Mouse (Mus musculus) neural tube, embryonic 10.5 days (tissue): ENCODE measurements around the gene Zpbp2.

Experiments
- DNase-seq: peaks from one replicate; pipeline ENCODE4 v3.0.0-alpha.2; 2017; ENCODE audit warnings: low spot score; ENCODE audit errors: extremely low spot score

Gene Zpbp2

GRCm38 (mm10) chr11:98555124-98555700, 4.3 kb downstream of the Zpbp2 start:
- no peak for DNase-seq

- DNase-seq, result no peak
These were observed 10.0 kb downstream of the Zpbp2 start for GRCm38 (mm10) chr11:98560942-98561341.

- no peak for DNase-seq
These were observed 12.1 kb downstream of the Zpbp2 start for GRCm38 (mm10) chr11:98563025-98563424.

- no peak for DNase-seq
These were observed 13.1 kb downstream of the Zpbp2 start for GRCm38 (mm10) chr11:98563921-98564414.

- no peak for DNase-seq
These were observed 17.4 kb downstream of the Zpbp2 start for GRCm38 (mm10) chr11:98568326-98568725.

- no peak for DNase-seq
These were observed 18.6 kb downstream of the Zpbp2 start for GRCm38 (mm10) chr11:98569461-98569860.

- DNase-seq, result no peak
These were observed 26.9 kb downstream of the Zpbp2 start for GRCm38 (mm10) chr11:98577776-98578175.

- DNase-seq, result no peak
These were observed 29.6 kb downstream of the Zpbp2 start for GRCm38 (mm10) chr11:98580301-98581121.

- DNase-seq, result no peak
These were observed 30.6 kb downstream of the Zpbp2 start for GRCm38 (mm10) chr11:98581286-98582029.

- DNase-seq, result no peak
These were observed 31.1 kb downstream of the Zpbp2 start for GRCm38 (mm10) chr11:98582030-98582388.

- DNase-seq, result no peak
These were observed 31.8 kb downstream of the Zpbp2 start for GRCm38 (mm10) chr11:98582551-98583264.

GRCm38 (mm10) chr11:98583265-98583552, 32.3 kb downstream of the Zpbp2 start:
- no peak for DNase-seq

- DNase-seq, result no peak
These were observed 32.7 kb downstream of the Zpbp2 start for GRCm38 (mm10) chr11:98583571-98583970.

- no peak for DNase-seq
These were observed 33.2 kb downstream of the Zpbp2 start for GRCm38 (mm10) chr11:98584146-98584545.

GRCm38 (mm10) chr11:98584629-98585177, 33.8 kb downstream of the Zpbp2 start:
- DNase-seq, result no peak

- no peak for DNase-seq
These were observed 35.4 kb downstream of the Zpbp2 start for GRCm38 (mm10) chr11:98586087-98586891.

- DNase-seq, result peak; percentile 99
These were observed 36.1 kb downstream of the Zpbp2 start, which contains the start of gene Ormdl3 for GRCm38 (mm10) chr11:98586892-98587563. Gene Ormdl3 (minus strand): TSS chr11:98587368.

GRCm38 (mm10) chr11:98587684-98588546, 37.0 kb downstream of the Zpbp2 start:
- DNase-seq, result peak; percentile 60

GRCm38 (mm10) chr11:98588833-98589281, 38.0 kb downstream of the Zpbp2 start:
- DNase-seq, result no peak
